Mouse (Mus musculus): ENCODE measurements around the gene Atxn1.

DNA sequence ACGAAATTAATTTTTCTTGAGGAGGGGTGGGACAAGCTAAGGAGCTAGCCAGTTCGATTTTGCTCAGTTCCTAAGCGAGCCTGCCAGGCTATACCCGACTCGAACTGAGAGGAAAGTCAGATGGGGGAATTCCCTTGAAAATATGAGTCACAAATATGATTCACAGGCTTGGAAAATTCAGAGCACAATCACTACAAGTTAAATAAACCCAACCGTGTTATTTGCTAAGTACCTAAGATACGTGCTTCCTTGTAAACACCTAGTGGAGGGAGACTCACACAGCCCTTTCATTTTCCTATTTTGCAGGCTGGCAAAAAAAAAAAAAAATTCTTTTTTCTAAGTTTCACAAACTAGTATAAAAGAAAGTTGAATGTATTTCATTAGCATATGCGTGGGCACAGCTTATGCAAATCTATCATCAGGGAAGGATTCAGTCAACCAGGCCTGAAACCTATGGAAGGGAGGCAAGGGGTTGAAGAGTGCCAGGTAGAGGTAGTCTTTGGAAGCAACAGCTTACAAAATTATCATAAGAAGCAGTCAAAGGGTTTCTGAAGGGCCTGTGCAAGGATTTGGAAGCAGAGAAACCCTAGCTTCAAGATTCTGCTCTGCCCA is 127.1 kb downstream of the Atxn1 start:
- TF ChIP-seq CTCF (IDR thresholded peaks at IDR 0.05) (no peak), EP300 (IDR thresholded peaks at IDR 0.05; ENCODE audit: insufficient read depth, low read depth, low read length) (no peak), POLR2A (IDR thresholded peaks at IDR 0.05; ENCODE audit: insufficient read depth, low read depth, low read length) (no peak)

All from heart, adult 2 months (tissue).